Mouse (Mus musculus) layer of hippocampus, postnatal 10 days (tissue): Measurements from ENCODE around the gene Dpep1. TPM values are rescaled to one million over a fixed set of nuclear protein-coding genes. Genes with fewer than 3 reads are reported as not detected.

ENCODE experiments used
- DNase-seq, 2 experiments: peaks; one replicate each; pipeline ENCODE4 v3.0.0; 2021; ENCODE audit warnings: low spot score in 2 of 2
- total RNA-seq, 2 experiments: library from RNA; stranded (reverse); gene quantifications; 2 replicates each; pipeline ENCODE4 v1.2.3; 2021

Dpep1 gene
- total RNA-seq, 2 experiments from 2014 or later, result 0.25 to 0.41 TPM

DNA sequence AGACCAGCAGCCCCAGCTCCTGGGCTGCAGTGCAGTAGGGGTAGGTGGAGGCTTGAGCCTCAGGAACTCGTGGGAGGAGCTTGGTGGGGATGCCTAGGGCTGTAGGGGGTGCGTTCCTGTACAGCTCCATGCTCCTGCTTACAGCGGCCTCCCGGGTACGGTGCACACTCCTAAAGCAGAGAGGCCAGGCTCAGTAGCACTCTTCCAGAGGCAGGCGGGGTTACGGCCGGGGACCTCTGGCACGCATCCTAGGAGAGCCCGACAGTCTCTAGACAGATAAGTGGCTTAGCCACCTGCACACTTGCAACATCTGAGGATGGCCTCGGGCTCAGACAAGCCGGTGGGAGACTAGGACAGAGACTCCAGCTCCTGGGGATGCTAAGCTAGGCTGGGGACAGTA is 59.5 kb downstream of the Dpep1 start:
- no peak for DNase-seq

DNA sequence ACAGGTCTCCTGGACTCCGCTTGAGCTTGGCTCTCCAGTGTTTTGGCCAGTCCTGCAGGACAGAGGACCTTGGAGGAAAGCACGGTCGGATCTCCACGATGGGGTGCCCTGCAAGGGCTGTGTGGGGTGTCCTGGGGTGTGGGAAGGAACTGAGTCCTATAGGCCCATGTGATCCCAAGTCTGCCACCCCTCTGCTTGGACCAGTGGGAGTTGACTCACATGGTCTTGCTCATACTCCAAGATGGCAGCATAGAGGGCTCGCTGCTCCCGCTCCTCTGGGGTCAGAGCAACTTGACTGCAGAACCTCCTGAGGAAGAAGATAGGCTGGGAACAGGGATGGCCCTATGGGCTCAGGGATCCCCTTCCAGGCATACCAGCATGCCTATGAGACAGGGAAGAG is 61.7 kb downstream of the Dpep1 start:
- DNase-seq, result no peak

DNA sequence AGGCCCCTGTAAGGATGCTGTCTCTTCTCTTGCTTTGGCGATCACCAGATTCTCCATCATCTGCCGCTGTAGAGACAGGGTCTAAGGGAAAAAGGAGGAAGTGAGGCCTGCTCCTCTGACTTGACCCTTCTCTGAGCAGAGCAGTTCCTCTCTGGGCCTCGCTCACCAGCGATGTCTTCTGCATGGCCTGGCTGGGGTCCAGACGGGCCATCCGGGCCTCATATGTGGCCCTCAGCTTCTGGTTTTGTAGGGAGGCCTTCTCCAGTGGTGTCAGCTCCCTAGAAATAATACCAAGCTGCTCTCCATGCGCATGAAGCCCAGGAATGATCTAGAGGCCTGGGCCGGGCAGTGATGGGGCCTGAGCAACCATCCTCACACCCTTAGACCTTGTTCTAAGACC is 62.6 kb downstream of the Dpep1 start:
- DNase-seq, result no peak

DNA sequence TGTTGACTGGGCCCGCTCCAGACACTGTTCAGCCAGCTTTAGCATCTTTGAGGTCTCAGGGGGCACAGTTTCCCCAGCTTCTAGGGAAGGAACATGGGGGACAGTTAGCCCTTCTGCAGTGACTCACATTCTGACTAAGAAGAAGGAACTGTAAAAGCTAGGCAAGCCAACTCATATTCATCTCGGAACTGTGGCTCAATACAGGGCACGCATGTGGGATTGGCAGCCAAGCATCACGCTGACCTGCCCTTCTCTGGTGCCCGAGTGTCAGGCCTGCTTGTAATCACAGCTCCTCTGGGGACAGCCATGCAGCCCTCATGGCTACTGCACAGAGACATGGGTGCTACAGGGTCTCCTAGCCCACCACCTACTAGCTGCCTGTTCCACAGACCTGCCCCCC is 64.9 kb downstream of the Dpep1 start:
- DNase-seq, result no peak

Other genes with a start within 250 kb of the Dpep1 start
- gene Ankrd11, start 144.0 kb upstream of the Dpep1 start, total RNA-seq, result 100 to 1,000 TPM; 147 to 160 TPM
- 10 to 100 TPM; 65.8 to 75.5 TPM for gene Spg7, start 123.3 kb upstream of the Dpep1 start, total RNA-seq
- 100 to 1,000 TPM; 474 to 547 TPM for gene Rpl13, start 83.9 kb upstream of the Dpep1 start, total RNA-seq
- 100 to 1,000 TPM; 232 to 244 TPM for gene Cpne7, start 68.9 kb upstream of the Dpep1 start, total RNA-seq
- 1 to 10 TPM in 1 of 2 experiments, under 1 TPM in 1; 0.80 to 1.1 TPM for gene Sult5a1, start 27.9 kb upstream of the Dpep1 start, total RNA-seq
- 100 to 1,000 TPM; 120 to 143 TPM for gene Chmp1a, start 26.5 kb downstream of the Dpep1 start, total RNA-seq
- gene Spata33, start 26.6 kb downstream of the Dpep1 start, total RNA-seq, result 1 to 10 TPM; 7.7 to 9.8 TPM
- 10 to 100 TPM; 70.3 to 80.8 TPM for gene Cdk10, start 38.6 kb downstream of the Dpep1 start, total RNA-seq
- 10 to 100 TPM; 83.0 to 91.1 TPM for gene Spata2l, start 50.0 kb downstream of the Dpep1 start, total RNA-seq
- gene Zfp276, start 68.0 kb downstream of the Dpep1 start, total RNA-seq, result 10 to 100 TPM; 23.5 to 26.1 TPM
- gene Vps9d1, start 68.1 kb downstream of the Dpep1 start, total RNA-seq, result 10 to 100 TPM; 58.4 to 63.4 TPM
- gene Fanca, start 132.3 kb downstream of the Dpep1 start, total RNA-seq, result 1 to 10 TPM; 2.5 to 4.7 TPM
- gene Spire2, start 146.5 kb downstream of the Dpep1 start, total RNA-seq, result 10 to 100 TPM; 17.6 to 18.4 TPM
- 100 to 1,000 TPM; 439 to 445 TPM for gene Tcf25, start 187.5 kb downstream of the Dpep1 start, total RNA-seq
- gene Mc1r, start 220.9 kb downstream of the Dpep1 start, total RNA-seq, result under 1 TPM in 1 of 2 experiments, not detected in 1; 0.09 TPM
- 1,000 to 10,000 TPM; 1,031 to 1,094 TPM for gene Tubb3, start 225.2 kb downstream of the Dpep1 start, total RNA-seq
- 10 to 100 TPM; 67.5 to 69.4 TPM for gene Def8, start 237.3 kb downstream of the Dpep1 start, total RNA-seq